Mouse (Mus musculus): ENCODE measurements around the gene Timd2. TPM values are rescaled to one million over a fixed set of nuclear protein-coding genes. Genes with fewer than 3 reads are reported as not detected.

Timd2 gene
- 0.04 and 0.05 TPM in 2 replicates for polyA plus RNA-seq (2012; rRNA removed)

DNA sequence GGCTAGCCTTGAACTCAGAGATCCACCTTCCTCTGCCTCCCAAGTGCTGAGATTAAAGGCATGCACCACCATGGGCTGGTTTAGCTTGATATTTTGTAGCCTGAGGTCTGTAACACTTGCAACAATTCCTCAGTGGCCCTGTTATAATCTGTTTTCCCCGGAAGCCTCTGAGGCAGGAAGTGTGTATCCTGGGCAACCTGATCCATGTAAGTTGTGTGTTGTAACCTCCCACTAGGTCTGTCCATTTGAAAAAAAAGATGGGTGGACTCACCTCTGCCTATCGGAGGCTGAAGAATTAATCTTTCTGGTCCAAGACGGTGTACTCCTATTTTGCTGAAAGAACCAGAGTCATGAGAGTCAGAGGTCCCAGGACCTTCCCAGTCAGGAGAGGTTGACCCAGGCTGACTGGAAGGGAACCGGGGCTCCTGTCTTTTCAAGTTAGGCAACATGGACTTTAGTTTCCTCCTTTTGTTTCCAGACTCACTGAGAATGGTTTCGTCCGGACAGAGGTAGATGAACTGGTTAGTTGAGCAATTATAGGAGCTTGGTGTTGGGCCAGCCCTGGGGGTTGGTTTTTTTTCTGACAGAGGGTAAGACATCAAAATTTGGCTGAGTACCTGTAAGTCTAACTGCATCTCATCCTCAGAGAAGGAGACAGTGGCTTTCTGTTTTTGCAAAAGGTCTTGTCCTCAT is at the start of gene Timd2:
Gene Timd2 (minus strand): TSS at position 398 of the 693 bp plus-strand sequence.

GRCm38 (mm10) chr11:46735076-46735475 is 28.2 kb upstream of the Timd2 start, which contains the start of gene Havcr1:
TSS of gene Havcr1 (plus strand) at chr11:46735080.

GRCm38 (mm10) chr11:46629211-46629795 is 77.6 kb downstream of the Timd2 start, which contains the start of gene Dppa1:
TSS of gene Dppa1 (minus strand) at chr11:46629261.

Other genes starting within 250 kb of the Timd2 start
- not detected in 2 replicates for gene Gm12169, start 182.8 kb downstream of the Timd2 start, polyA plus RNA-seq (2012; rRNA removed)
- gene BC053393, start 135.5 kb downstream of the Timd2 start, polyA plus RNA-seq (2012; rRNA removed): 0.05 TPM in 1 of 2 replicates, not detected in the other
- gene Dppa1, start 77.8 kb downstream of the Timd2 start, polyA plus RNA-seq (2012; rRNA removed): not detected in 2 replicates
- gene Havcr1, start 28.0 kb upstream of the Timd2 start, polyA plus RNA-seq (2012; rRNA removed): 0.05 TPM in 1 of 2 replicates, not detected in the other
- gene Timd4, start 103.7 kb upstream of the Timd2 start, polyA plus RNA-seq (2012; rRNA removed): 0.04 TPM in 1 of 2 replicates, not detected in the other

Data from central nervous system, embryonic 18 days (tissue).